Mouse (Mus musculus): ENCODE data around the gene Cox7a2l. TPM values are rescaled to one million over a fixed set of nuclear protein-coding genes. Genes with fewer than 3 reads are reported as not detected.

The Cox7a2l gene
- polyA plus RNA-seq, 1 experiment from 2014 or later: 125 TPM

GRCm38 (mm10) chr17:83477089-83477488 lies 40.0 kb downstream of the Cox7a2l start:
- Histone ChIP-seq H3K4me3 (no peak overlapping the region), H3K27ac (replicated peaks) (no peak overlapping the region), H3K4me1 (no peaks in the 10 kb centered on the region), H3K9me3 (no peaks in the 10 kb centered on the region), H3K27me3 (replicated peaks; ENCODE audit: low read depth, poor library complexity, severe bottlenecking) (no peaks in the 10 kb centered on the region), H3K36me3 (replicated peaks) (peaks cover 96% of the 10 kb centered on the region)
- DNase-seq (ENCODE audit: low spot score): no peak
- 95% methylated on average over 12 of the region's 12 CpGs for WGBS

GRCm38 (mm10) chr17:83469586-83469985 lies 47.5 kb downstream of the Cox7a2l start:
- H3K27me3 ChIP-seq (replicated peaks; ENCODE audit: low read depth, poor library complexity, severe bottlenecking): no peaks in the 10 kb centered on the region
- 90% methylated on average over 2 of the region's 2 CpGs for WGBS

GRCm38 (mm10) chr17:83466697-83467251 lies 50.4 kb downstream of the Cox7a2l start:
- peaks cover 89% of the 10 kb centered on the region for H3K36me3 ChIP-seq (replicated peaks)
- WGBS: 88% methylated on average over 6 of the region's 6 CpGs

More at GRCm38 (mm10) chr17:83469586-83469985, 47.5 kb downstream of the Cox7a2l start:
- peaks cover 91% of the 10 kb centered on the region for H3K36me3 ChIP-seq (replicated peaks)
- H3K4me1 ChIP-seq: no peaks in the 10 kb centered on the region
- H3K9me3 ChIP-seq: no peaks in the 10 kb centered on the region
- H3K27ac ChIP-seq (replicated peaks): no peak overlapping the region
- DNase-seq (ENCODE audit: low spot score): no peak
- H3K4me3 ChIP-seq: no peak overlapping the region

GRCm38 (mm10) chr17:83465969-83466368 lies 51.2 kb downstream of the Cox7a2l start:
- Histone ChIP-seq H3K9me3 (no peaks in the 10 kb centered on the region), H3K27ac (replicated peaks) (no peak overlapping the region), H3K4me3 (no peak overlapping the region), H3K27me3 (replicated peaks; ENCODE audit: low read depth, poor library complexity, severe bottlenecking) (no peaks in the 10 kb centered on the region), H3K4me1 (no peaks in the 10 kb centered on the region), H3K36me3 (replicated peaks) (peaks cover 89% of the 10 kb centered on the region)
- DNase-seq (ENCODE audit: low spot score): no peak
- WGBS: 94% methylated on average over 5 of the region's 5 CpGs

More at GRCm38 (mm10) chr17:83466697-83467251, 50.4 kb downstream of the Cox7a2l start:
- DNase-seq (ENCODE audit: low spot score): no peak
- no peaks in the 10 kb centered on the region for H3K4me1 ChIP-seq
- H3K4me3 ChIP-seq: no peak overlapping the region
- no peak overlapping the region for H3K27ac ChIP-seq (replicated peaks)
- no peaks in the 10 kb centered on the region for H3K9me3 ChIP-seq
- no peaks in the 10 kb centered on the region for H3K27me3 ChIP-seq (replicated peaks; ENCODE audit: low read depth, poor library complexity, severe bottlenecking)

- Histone ChIP-seq H3K4me3 (no peak overlapping the region), H3K36me3 (replicated peaks) (peaks cover 100% of the 10 kb centered on the region), H3K27ac (replicated peaks) (no peak overlapping the region), H3K27me3 (replicated peaks; ENCODE audit: low read depth, poor library complexity, severe bottlenecking) (no peaks in the 10 kb centered on the region), H3K9me3 (no peaks in the 10 kb centered on the region), H3K4me1 (no peaks in the 10 kb centered on the region)
- DNase-seq (ENCODE audit: low spot score): no peak
- 93% methylated on average over 1 of the region's 1 CpGs for WGBS
Observed at GRCm38 (mm10) chr17:83457271-83457670, 59.9 kb downstream of the Cox7a2l start.

GRCm38 (mm10) chr17:83453587-83453986 lies 63.5 kb downstream of the Cox7a2l start:
- DNase-seq (ENCODE audit: low spot score): no peak
- H3K27ac ChIP-seq (replicated peaks): no peak overlapping the region
- H3K36me3 ChIP-seq (replicated peaks): peaks cover 97% of the 10 kb centered on the region
- no peaks in the 10 kb centered on the region for H3K27me3 ChIP-seq (replicated peaks; ENCODE audit: low read depth, poor library complexity, severe bottlenecking)
- H3K9me3 ChIP-seq: no peaks in the 10 kb centered on the region
- H3K4me1 ChIP-seq: no peaks in the 10 kb centered on the region
- no peak overlapping the region for H3K4me3 ChIP-seq
- WGBS: 92% methylated on average over 5 of the region's 5 CpGs

- no peaks in the 10 kb centered on the region for H3K27me3 ChIP-seq (replicated peaks; ENCODE audit: low read depth, poor library complexity, severe bottlenecking)
- no peak for DNase-seq (ENCODE audit: low spot score)
- peaks cover 95% of the 10 kb centered on the region for H3K36me3 ChIP-seq (replicated peaks)
- no peak overlapping the region for H3K27ac ChIP-seq (replicated peaks)
- 95% methylated on average over 8 of the region's 8 CpGs for WGBS
- no peaks in the 10 kb centered on the region for H3K9me3 ChIP-seq
- H3K4me1 ChIP-seq: no peaks in the 10 kb centered on the region
- no peak overlapping the region for H3K4me3 ChIP-seq
Observed at GRCm38 (mm10) chr17:83452451-83452850, 64.7 kb downstream of the Cox7a2l start.

Other genes with a start within 250 kb of the Cox7a2l start
- gene Eml4, start 166.4 kb downstream of the Cox7a2l start, polyA plus RNA-seq (2016; fragmentation: Nextera tagmentation; extraction: Ambion mirVana): 56.0 and 58.3 TPM in 2 replicates
- gene Kcng3, start 114.6 kb upstream of the Cox7a2l start, polyA plus RNA-seq (2016; fragmentation: Nextera tagmentation; extraction: Ambion mirVana): not detected in 2 replicates
- 38.4 and 40.5 TPM in 2 replicates for gene Mta3, start 188.8 kb upstream of the Cox7a2l start, polyA plus RNA-seq (2016; fragmentation: Nextera tagmentation; extraction: Ambion mirVana)